Mouse (Mus musculus) small intestine, adult 2 months (tissue): ENCODE results near the gene Hspb7. TPM values are rescaled to one million over a fixed set of nuclear protein-coding genes. Genes with fewer than 3 reads are reported as not detected.

Experiments used
- H3K27ac ChIP-seq: fragments of 200-500 bp; 2 replicates; pipeline ENCODE4 v1.5.1; 2012; ENCODE audit warnings: low read depth, low read length, control low read depth, inconsistent platforms; ENCODE audit not compliant: insufficient read depth
- H3K27me3 ChIP-seq: fragments of 200-500 bp; 2 replicates; pipeline ENCODE4 v1.6.1; 2012; ENCODE audit warnings: mild to moderate bottlenecking, moderate library complexity, low read length, inconsistent platforms; ENCODE audit not compliant: control insufficient read depth, insufficient read depth
- H3K36me3 ChIP-seq: fragments of 200-500 bp; 2 replicates; pipeline ENCODE4 v1.6.1; 2012; ENCODE audit warnings: mild to moderate bottlenecking, low read length, control low read depth, inconsistent platforms; ENCODE audit not compliant: control insufficient read depth, insufficient read depth
- H3K4me1 ChIP-seq: fragments of 200-500 bp; 2 replicates; pipeline ENCODE4 v1.6.1; 2012; ENCODE audit warnings: low read length, inconsistent platforms, mixed read lengths; ENCODE audit not compliant: control insufficient read depth, insufficient read depth, insufficient read length
- H3K4me3 ChIP-seq: fragments of 200-500 bp; 2 replicates; pipeline ENCODE4 v1.5.1; 2012; ENCODE audit warnings: low read depth, mild to moderate bottlenecking, control low read depth, inconsistent platforms, low read length, moderate library complexity
- CTCF ChIP-seq: fragments of 200-500 bp; IDR thresholded peaks from 2 replicates; pipeline ENCODE4 v1.5.1; 2012; ENCODE audit warnings: low read depth, mild to moderate bottlenecking, control low read depth, inconsistent platforms, low read length, moderate library complexity, mixed read lengths; ENCODE audit not compliant: insufficient replicate concordance, insufficient read length; ENCODE audit errors: extremely low read depth
- POLR2A ChIP-seq: fragments of 200-500 bp; IDR thresholded peaks from 2 replicates; pipeline ENCODE4 v1.6.1; 2012; ENCODE audit warnings: low read depth, mild to moderate bottlenecking, control low read depth, inconsistent platforms, low read length, moderate library complexity
- WGBS: fragments of 180-500 bp; shearing (Covaris S2); methylation state at CpG from one replicate; pipeline ENCODE4 v1.1.7; 2018; 5-methylcytosine and 5-hydroxymethylcytosine counted together
- polyA plus RNA-seq: library from polyadenylated mRNA; depleted of rRNA; stranded (reverse); fragments of >200 nt; gene quantifications from 2 replicates; pipeline ENCODE4 v1.2.3, GENCODE M21; 2012

Gene Hspb7
- polyA plus RNA-seq, 1 experiment: 4.7 TPM

DNA sequence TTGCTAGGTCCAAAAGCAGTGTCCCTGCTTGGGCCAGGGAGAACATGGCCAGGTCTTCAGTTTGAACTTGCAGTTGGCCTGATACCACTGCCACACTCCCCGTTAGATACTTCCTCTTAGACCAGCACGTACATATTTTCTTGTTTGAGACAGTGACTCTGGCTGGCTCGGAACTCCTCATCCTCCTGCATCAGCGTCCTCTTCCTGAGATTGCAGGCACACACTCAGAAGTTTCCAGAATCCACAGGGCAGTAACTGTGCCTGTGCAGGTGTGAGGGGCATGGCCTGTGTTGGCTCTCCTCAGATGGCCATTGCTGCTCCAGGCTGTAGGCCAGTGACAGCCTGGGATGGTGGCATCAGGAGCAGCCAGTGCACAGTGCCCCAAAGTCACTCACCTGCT is 39.9 kb downstream of the Hspb7 start:
- 89% methylated on average over 4 of the region's 4 CpGs for WGBS
- H3K27me3 ChIP-seq: no peaks in the 10 kb centered on the region
- H3K27ac ChIP-seq: no peak overlapping the region
- H3K4me1 ChIP-seq: peaks cover 12% of the 10 kb centered on the region
- TF ChIP-seq CTCF: no peak
- no peak overlapping the region for H3K4me3 ChIP-seq
- peaks cover 39% of the 10 kb centered on the region for H3K36me3 ChIP-seq

DNA sequence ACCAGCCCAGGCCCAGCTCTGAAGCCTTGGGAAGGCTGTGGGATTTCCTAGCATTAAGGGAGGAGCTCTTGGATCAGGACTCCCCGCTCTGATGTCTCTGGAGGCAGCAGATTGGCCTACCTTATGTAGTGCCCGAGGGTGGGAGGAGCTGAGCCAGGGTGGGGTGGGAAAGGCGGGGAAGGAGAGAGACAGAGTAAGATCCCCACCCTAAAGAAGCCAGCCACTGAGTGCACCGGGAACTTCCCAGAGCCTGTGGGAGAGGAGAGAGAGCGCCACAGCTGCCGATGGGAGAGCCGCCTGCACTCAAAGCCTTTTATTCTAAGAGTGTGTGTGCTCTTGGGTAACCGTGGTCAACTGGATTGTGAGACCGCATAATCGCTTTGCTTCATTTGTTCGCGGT is 40.5 kb downstream of the Hspb7 start:
- 54% methylated on average over 12 of the region's 12 CpGs for WGBS
- Histone ChIP-seq H3K4me1 (peaks cover 7% of the 10 kb centered on the region), H3K27ac (no peak overlapping the region), H3K27me3 (no peaks in the 10 kb centered on the region), H3K36me3 (peaks cover 46% of the 10 kb centered on the region), H3K4me3 (no peak overlapping the region)
- no peak for TF ChIP-seq POLR2A
- TF ChIP-seq CTCF: no peak

DNA sequence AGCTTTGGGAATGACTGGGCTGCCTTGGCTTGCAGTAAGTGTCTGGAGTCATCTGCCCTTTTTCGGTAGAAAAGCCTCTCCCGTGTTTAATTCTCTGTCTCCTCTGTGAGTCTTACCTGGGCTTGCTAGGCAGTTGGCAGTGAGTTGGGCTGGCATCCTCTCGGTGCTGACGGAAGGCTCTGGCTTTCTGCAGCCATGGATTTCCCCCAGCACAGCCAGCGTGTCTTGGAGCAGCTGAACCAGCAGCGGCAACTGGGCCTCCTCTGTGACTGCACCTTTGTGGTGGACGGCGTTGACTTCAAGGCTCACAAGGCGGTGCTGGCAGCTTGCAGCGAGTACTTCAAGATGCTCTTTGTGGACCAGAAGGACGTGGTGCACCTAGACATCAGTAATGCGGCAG is 41.0 kb downstream of the Hspb7 start:
- H3K36me3 ChIP-seq: peaks cover 50% of the 10 kb centered on the region
- 88% methylated on average over 12 of the region's 12 CpGs for WGBS

DNA sequence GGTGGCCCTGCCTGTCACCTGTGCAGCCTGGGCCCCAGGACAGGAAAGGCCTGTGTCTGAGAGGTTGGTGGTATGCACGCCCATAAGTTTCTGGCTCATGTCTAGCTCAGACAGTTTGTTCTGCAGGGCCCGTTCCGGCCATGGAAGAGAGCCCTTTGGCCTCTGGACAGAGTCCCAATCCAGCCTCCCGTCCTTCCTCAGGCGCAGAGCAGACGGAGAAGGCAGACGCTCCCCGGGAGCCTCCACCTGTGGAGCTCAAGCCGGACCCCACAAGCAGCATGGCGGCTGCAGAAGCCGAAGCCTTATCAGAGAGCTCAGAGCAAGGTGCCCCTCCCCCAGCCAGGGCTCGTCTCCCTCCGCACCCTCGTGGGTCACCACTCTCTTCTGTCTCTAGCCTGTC is 42.9 kb downstream of the Hspb7 start:
- Histone ChIP-seq H3K4me3 (no peak overlapping the region), H3K27ac (no peak overlapping the region), H3K4me1 (peaks cover 2% of the 10 kb centered on the region; the same call in 1 of the 2 replicates), H3K27me3 (no peaks in the 10 kb centered on the region), H3K36me3 (peaks cover 68% of the 10 kb centered on the region)
- 70% methylated on average over 14 of the region's 14 CpGs for WGBS
- TF ChIP-seq CTCF: no peak
- no peak for TF ChIP-seq POLR2A

More for the DNA sequence above, 41.0 kb downstream of the Hspb7 start:
- TF ChIP-seq POLR2A (no peak), CTCF (no peak)
- Histone ChIP-seq H3K4me1 (peaks cover 4% of the 10 kb centered on the region), H3K27ac (no peak overlapping the region), H3K4me3 (no peak overlapping the region), H3K27me3 (no peaks in the 10 kb centered on the region)

DNA sequence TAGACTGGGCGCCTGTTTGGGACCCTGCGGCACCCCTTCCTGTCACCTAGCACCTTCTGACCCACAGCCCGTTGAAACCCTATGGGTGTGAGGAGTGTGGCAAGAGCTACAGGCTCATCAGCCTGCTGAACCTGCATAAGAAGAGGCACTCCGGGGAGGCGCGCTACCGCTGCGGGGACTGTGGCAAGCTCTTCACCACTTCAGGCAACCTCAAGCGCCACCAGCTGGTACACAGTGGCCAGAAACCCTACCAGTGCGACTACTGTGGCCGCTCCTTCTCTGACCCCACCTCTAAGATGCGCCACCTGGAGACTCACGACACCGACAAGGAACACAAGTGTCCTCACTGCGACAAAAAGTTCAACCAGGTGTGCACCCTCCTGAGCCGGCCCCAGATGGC is 44.1 kb downstream of the Hspb7 start:
- TF ChIP-seq POLR2A (no peak), CTCF (no peak)
- Histone ChIP-seq H3K36me3 (peaks cover 78% of the 10 kb centered on the region), H3K27me3 (no peaks in the 10 kb centered on the region), H3K27ac (no peak overlapping the region), H3K4me1 (peaks cover 2% of the 10 kb centered on the region; the same call in 1 of the 2 replicates), H3K4me3 (no peak overlapping the region)
- 89% methylated on average over 16 of the region's 16 CpGs for WGBS

DNA sequence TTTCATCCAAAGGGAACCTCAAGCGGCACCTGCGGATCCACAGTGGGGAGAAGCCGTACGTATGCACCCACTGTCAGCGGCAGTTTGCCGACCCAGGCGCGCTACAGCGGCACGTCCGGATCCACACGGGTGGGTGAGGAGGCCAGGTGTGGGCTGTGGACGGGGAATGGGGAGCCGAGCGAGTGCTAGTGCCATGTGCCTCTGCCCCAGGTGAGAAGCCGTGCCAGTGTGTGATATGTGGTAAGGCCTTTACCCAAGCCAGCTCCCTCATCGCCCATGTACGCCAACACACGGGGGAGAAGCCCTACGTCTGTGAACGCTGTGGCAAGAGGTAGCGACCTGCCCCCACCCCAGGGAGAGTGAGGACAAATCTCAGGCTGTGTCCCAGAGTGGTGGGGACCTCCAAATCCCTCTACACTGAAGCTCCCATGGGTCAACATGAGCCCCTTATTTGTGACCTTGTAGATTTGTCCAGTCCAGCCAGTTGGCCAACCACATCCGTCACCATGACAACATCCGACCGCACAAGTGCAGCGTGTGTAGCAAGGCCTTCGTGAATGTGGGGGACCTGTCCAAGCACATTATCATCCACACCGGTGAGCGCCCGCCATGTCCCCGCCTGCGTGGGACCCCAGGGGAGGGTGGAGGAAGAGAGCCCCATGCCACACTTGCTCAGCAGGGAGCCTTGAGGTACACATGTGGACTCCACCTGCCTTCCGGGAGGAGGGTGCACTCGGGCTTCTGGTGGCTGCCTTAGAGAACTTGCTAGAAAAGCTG is 45.1 kb downstream of the Hspb7 start:
- Histone ChIP-seq H3K4me1 (0 out of 2 replicates have a peak, but pooled peaks cover 2% of the 10 kb centered on the region), H3K27me3 (no peaks in the 10 kb centered on the region), H3K4me3 (no peak overlapping the region), H3K27ac (no peak overlapping the region), H3K36me3 (peaks cover 87% of the 10 kb centered on the region)
- 94% methylated on average over 34 of the region's 34 CpGs for WGBS
- TF ChIP-seq POLR2A: no peak
- TF ChIP-seq CTCF: no peak

DNA sequence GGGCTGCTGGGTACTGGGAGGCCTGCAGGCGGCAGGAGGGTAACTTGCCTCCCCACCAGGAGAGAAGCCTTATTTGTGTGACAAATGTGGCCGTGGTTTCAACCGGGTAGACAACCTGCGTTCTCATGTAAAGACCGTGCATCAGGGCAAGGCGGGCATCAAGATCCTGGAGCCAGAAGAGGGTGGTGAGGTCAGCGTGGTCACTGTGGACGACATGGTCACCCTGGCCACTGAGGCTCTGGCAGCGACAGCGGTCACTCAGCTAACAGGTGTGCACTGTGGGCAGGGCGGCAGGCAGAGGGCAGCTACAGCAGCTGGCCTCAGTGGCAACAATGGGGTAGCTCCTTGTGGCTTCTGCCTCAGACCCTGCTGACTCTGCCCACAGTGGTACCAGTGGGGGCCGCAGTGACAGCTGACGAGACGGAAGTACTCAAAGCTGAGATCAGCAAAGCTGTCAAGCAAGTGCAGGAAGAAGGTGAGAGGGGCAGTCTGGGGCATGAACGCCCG is 45.8 kb downstream of the Hspb7 start:
- WGBS: 92% methylated on average over 16 of the region's 16 CpGs
- Histone ChIP-seq H3K36me3 (peaks cover 89% of the 10 kb centered on the region), H3K4me1 (0 out of 2 replicates have a peak, but pooled peaks cover 2% of the 10 kb centered on the region), H3K27me3 (no peaks in the 10 kb centered on the region), H3K4me3 (no peak overlapping the region), H3K27ac (no peak overlapping the region)
- TF ChIP-seq CTCF (no peak), POLR2A (no peak)
